Mouse (Mus musculus): ENCODE measurements at regions not wholly inside any gene's neighbourhood (a gene's known extent, or its start where the extent isn't known, plus 50 kb on each side); places are given as distances from the start of the nearest gene placed in this dataset.
"Not testable (repeated sequence)": the region's sequence is repeated elsewhere in the genome, so short reads cannot be mapped to it uniquely, and the experiment has no call there.

- no peak for DNase-seq (ENCODE audit: low spot score)
These were observed 169.5 kb upstream of the Sulf2 start for GRCm38 (mm10) chr2:166324954-166325353.

- DNase-seq (ENCODE audit: low spot score), result no peak
These were observed 169.0 kb upstream of the Sulf2 start for GRCm38 (mm10) chr2:166324439-166324838.

GRCm38 (mm10) chr2:166322668-166323043 lies 167.2 kb upstream of the Sulf2 start:
- no peak for DNase-seq (ENCODE audit: low spot score)

- no peak for DNase-seq (ENCODE audit: low spot score)
These were observed 166.7 kb upstream of the Sulf2 start for GRCm38 (mm10) chr2:166321992-166322667.

- no peak for DNase-seq (ENCODE audit: low spot score)
These were observed 161.0 kb upstream of the Sulf2 start for GRCm38 (mm10) chr2:166316409-166316916.

- no peak for DNase-seq (ENCODE audit: low spot score)
These were observed 155.0 kb upstream of the Sulf2 start for GRCm38 (mm10) chr2:166310438-166310837.

- DNase-seq (ENCODE audit: low spot score), result no peak
These were observed 154.4 kb upstream of the Sulf2 start for GRCm38 (mm10) chr2:166309882-166310281.

- DNase-seq (ENCODE audit: low spot score), result no peak
These were observed 152.1 kb upstream of the Sulf2 start for GRCm38 (mm10) chr2:166307551-166307950.

- DNase-seq (ENCODE audit: low spot score), result no peak
These were observed 149.9 kb upstream of the Sulf2 start for GRCm38 (mm10) chr2:166305044-166306002.

GRCm38 (mm10) chr2:166303854-166304253 lies 148.4 kb upstream of the Sulf2 start:
- no peak for DNase-seq (ENCODE audit: low spot score)

GRCm38 (mm10) chr2:166301161-166301560 lies 145.7 kb upstream of the Sulf2 start:
- DNase-seq (ENCODE audit: low spot score), result peak; percentile 68

- no peak for DNase-seq (ENCODE audit: low spot score)
These were observed 139.2 kb upstream of the Sulf2 start for GRCm38 (mm10) chr2:166294672-166295071.

- DNase-seq (ENCODE audit: low spot score), result no peak
These were observed 137.5 kb upstream of the Sulf2 start for GRCm38 (mm10) chr2:166292987-166293386.

GRCm38 (mm10) chr2:166291266-166291665 lies 135.8 kb upstream of the Sulf2 start:
- no peak for DNase-seq (ENCODE audit: low spot score)

- no peak for DNase-seq (ENCODE audit: low spot score)
These were observed 135.4 kb upstream of the Sulf2 start for GRCm38 (mm10) chr2:166290826-166291225.

GRCm38 (mm10) chr2:166289198-166289597 lies 133.7 kb upstream of the Sulf2 start:
- no peak for DNase-seq (ENCODE audit: low spot score)

GRCm38 (mm10) chr2:166281137-166281536 lies 125.7 kb upstream of the Sulf2 start:
- DNase-seq (ENCODE audit: low spot score), result not testable (repeated sequence)

- no peak for DNase-seq (ENCODE audit: low spot score)
These were observed 125.2 kb upstream of the Sulf2 start for GRCm38 (mm10) chr2:166280651-166281127.

- DNase-seq (ENCODE audit: low spot score), result no peak
These were observed 124.2 kb upstream of the Sulf2 start for GRCm38 (mm10) chr2:166279676-166280075.

- DNase-seq (ENCODE audit: low spot score), result no peak
These were observed 119.9 kb upstream of the Sulf2 start for GRCm38 (mm10) chr2:166275398-166275797.

- DNase-seq (ENCODE audit: low spot score), result no peak
These were observed 118.5 kb upstream of the Sulf2 start for GRCm38 (mm10) chr2:166274016-166274346.

- no peak for DNase-seq (ENCODE audit: low spot score)
These were observed 118.0 kb upstream of the Sulf2 start for GRCm38 (mm10) chr2:166273312-166274015.

Data from layer of hippocampus, adult 11-12 months (tissue).